Mouse (Mus musculus) midbrain, embryonic 10.5 days (tissue): ENCODE data around the gene Tbc1d5. TPM values are rescaled to one million over a fixed set of nuclear protein-coding genes. Genes with fewer than 3 reads are reported as not detected.

Source experiments
- DNase-seq: peaks from one replicate; pipeline ENCODE4 v3.0.0-alpha.2; 2017; ENCODE audit warnings: low spot score
- H3K27ac ChIP-seq: fragments of 300-500 bp; sonication (generic); replicated peaks from 2 replicates; pipeline ENCODE4 v1.5.1; 2016; ENCODE audit warnings: mild to moderate bottlenecking
- H3K27me3 ChIP-seq: fragments of 300-500 bp; sonication (generic); 2 replicates; pipeline ENCODE4 v1.6.1; 2016; ENCODE audit warnings: low read depth, mild to moderate bottlenecking; ENCODE audit not compliant: poor library complexity, severe bottlenecking
- H3K36me3 ChIP-seq: fragments of 300-500 bp; sonication (generic); 2 replicates; pipeline ENCODE4 v1.6.1; 2016; ENCODE audit warnings: mild to moderate bottlenecking, moderate library complexity
- H3K4me1 ChIP-seq: fragments of 300-500 bp; sonication (generic); 2 replicates; pipeline ENCODE4 v1.6.1; 2016
- H3K4me3 ChIP-seq: fragments of 300-500 bp; sonication (generic); 2 replicates; pipeline ENCODE4 v1.5.1; 2016; ENCODE audit warnings: mild to moderate bottlenecking, moderate library complexity
- H3K9me3 ChIP-seq: fragments of 300-500 bp; sonication (generic); replicated peaks from 2 replicates; pipeline ENCODE4 v1.6.1; 2016; ENCODE audit warnings: mild to moderate bottlenecking
- WGBS: fragments of 180-500 bp; shearing (Covaris S2); methylation state at CpG from one replicate; pipeline ENCODE4 v1.1.7; 2016; 5-methylcytosine and 5-hydroxymethylcytosine counted together
- polyA plus RNA-seq: library from polyadenylated mRNA; unstranded; fragments of >200 nt; fragmentation: Nextera tagmentation; extraction: Ambion mirVana; gene quantifications from 2 replicates; pipeline ENCODE4 v1.2.1, GENCODE M21; 2016

Tbc1d5 gene
- polyA plus RNA-seq, 1 experiment from 2014 or later, result 10.8 TPM

GRCm38 (mm10) chr17:50761082-50761481, 418.1 kb downstream of the Tbc1d5 start:
- H3K4me3 ChIP-seq, result no peak overlapping the region
- H3K27me3 ChIP-seq, result no peaks in the 10 kb centered on the region
- H3K27ac ChIP-seq, result no peak overlapping the region
- H3K4me1 ChIP-seq, result peaks cover 7% of the 10 kb centered on the region; the same call in 1 of the 2 replicates
- no peak for DNase-seq
- H3K9me3 ChIP-seq, result no peaks in the 10 kb centered on the region
- no peaks in the 10 kb centered on the region for H3K36me3 ChIP-seq
- WGBS, result 55% methylated on average over 5 of the region's 5 CpGs

DNA sequence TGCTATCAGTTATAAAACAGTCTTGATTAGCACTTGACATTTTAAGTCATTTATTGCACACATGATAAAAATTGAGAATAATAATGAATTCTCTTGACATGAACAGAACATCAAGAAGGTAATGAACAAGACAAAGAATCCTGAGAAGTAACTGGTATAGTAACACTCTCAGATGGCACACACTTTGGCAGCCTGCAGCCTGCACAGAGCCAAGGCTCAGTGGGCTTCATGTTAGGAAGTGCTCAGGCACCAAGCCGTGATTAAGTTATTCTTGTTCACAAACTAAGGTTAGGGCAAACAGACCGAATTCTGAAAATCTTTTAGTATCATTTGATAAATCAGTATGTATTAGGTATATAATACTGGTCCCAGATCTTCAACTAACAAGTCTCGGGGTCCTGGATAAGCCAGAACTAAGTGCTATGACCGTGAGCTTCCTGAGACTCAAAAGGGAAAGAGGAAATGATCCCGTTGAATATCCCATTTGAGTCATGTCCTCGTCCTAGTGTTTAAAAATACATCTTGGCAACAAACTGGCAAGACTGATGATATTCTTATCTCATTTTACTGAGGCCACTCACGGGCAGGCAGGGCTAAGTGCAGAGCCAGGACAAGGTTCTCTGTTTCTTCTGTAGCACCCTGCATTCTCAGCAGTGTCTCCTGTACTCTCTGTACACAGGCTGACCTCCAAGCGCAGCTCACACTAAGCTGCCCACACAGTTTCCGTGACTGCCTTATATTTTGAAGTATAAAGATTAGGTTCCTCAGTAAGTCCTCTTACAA, 425.6 kb downstream of the Tbc1d5 start:
- WGBS, result 86% methylated on average over 9 of the region's 9 CpGs
- H3K9me3 ChIP-seq, result no peaks in the 10 kb centered on the region
- no peak for DNase-seq
- no peaks in the 10 kb centered on the region for H3K36me3 ChIP-seq
- H3K4me3 ChIP-seq, result no peak overlapping the region
- H3K27ac ChIP-seq, result no peak overlapping the region
- H3K4me1 ChIP-seq, result no peaks in the 10 kb centered on the region
- no peaks in the 10 kb centered on the region for H3K27me3 ChIP-seq

- no peak overlapping the region for H3K27ac ChIP-seq
- H3K36me3 ChIP-seq, result no peaks in the 10 kb centered on the region
- 92% methylated on average over 3 of the region's 3 CpGs for WGBS
- H3K4me1 ChIP-seq, result no peaks in the 10 kb centered on the region
- H3K27me3 ChIP-seq, result no peaks in the 10 kb centered on the region
- DNase-seq, result no peak
- H3K4me3 ChIP-seq, result no peak overlapping the region
- no peaks in the 10 kb centered on the region for H3K9me3 ChIP-seq
These were observed 426.4 kb downstream of the Tbc1d5 start for GRCm38 (mm10) chr17:50752753-50753152.

DNA sequence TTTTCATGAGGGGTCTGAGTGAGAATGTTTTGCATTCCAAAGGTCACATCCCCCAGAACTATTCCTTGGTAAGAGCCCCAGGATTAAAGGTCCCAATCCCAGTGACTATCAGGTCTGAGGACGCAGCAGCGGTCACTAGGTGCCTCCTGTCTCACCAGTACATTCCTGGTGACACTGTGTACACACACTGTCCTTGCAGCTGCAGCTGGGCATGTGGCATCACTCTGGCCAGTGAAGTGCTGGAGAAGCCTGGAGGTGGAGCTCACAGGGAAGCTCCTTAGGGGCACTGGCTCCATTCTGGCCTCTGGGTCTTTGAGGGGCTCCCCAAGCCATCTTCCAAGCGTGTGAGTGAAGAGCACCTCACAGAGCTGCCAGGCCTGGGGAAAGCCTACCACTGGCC, 427.2 kb downstream of the Tbc1d5 start:
- H3K27ac ChIP-seq, result no peak overlapping the region
- no peaks in the 10 kb centered on the region for H3K36me3 ChIP-seq
- H3K4me3 ChIP-seq, result no peak overlapping the region
- no peaks in the 10 kb centered on the region for H3K9me3 ChIP-seq
- no peak for DNase-seq
- WGBS, result 75% methylated on average over 3 of the region's 3 CpGs
- H3K4me1 ChIP-seq, result no peaks in the 10 kb centered on the region
- no peaks in the 10 kb centered on the region for H3K27me3 ChIP-seq

DNA sequence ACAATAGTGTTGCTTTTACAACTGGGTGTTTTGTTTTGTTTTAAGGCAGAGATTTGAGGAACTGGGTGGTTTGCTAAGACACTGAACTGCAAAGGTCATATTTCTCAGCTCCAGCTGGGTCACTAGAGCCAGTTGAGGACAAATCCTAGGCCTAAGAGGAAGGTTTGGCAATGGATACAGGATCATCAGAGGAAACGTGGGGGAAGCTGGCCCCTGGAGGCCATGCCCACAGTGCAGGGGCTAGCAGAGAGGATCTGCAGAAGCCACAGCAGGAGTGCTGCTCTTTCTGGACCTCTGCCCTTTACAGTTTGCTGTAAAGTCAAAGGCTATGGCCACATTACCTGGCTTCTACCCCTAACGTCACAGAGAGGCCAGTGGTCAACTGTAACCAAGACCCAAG, 428.3 kb downstream of the Tbc1d5 start:
- no peaks in the 10 kb centered on the region for H3K4me1 ChIP-seq
- no peak overlapping the region for H3K4me3 ChIP-seq
- WGBS, result 57% methylated on average over 2 of the region's 2 CpGs
- DNase-seq, result no peak
- no peak overlapping the region for H3K27ac ChIP-seq
- no peaks in the 10 kb centered on the region for H3K9me3 ChIP-seq
- H3K36me3 ChIP-seq, result no peaks in the 10 kb centered on the region
- no peaks in the 10 kb centered on the region for H3K27me3 ChIP-seq

DNA sequence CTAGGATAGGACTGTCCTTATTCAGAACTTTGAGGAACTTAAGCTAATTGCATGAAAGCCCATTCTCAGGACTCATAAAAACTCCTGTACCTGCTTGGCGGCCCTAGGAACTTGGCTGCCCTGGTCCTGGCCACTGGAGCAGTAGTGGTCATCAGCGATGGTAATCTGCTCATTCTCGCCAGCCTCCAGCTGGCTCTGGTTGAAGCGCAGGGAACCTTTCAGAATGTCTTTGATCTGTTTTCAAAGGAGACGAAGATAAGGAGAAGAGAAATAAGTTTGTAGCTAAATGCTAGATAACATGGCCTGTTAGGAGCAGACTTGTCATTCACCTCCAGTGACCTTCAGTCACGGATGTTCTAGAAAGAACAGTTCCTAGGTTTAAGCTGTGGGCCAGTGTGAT, 437.8 kb downstream of the Tbc1d5 start:
- no peaks in the 10 kb centered on the region for H3K36me3 ChIP-seq

GRCm38 (mm10) chr17:50740804-50741203, 438.3 kb downstream of the Tbc1d5 start:
- Histone ChIP-seq H3K4me1 (peaks cover 4% of the 10 kb centered on the region; the same call in 1 of the 2 replicates), H3K27me3 (no peaks in the 10 kb centered on the region), H3K27ac (no peak overlapping the region), H3K9me3 (no peaks in the 10 kb centered on the region), H3K4me3 (no peak overlapping the region), H3K36me3 (no peaks in the 10 kb centered on the region)
- no peak for DNase-seq
- 89% methylated on average over 1 of the region's 1 CpGs for WGBS

More for the DNA sequence above, 437.8 kb downstream of the Tbc1d5 start:
- Histone ChIP-seq H3K4me3 (no peak overlapping the region), H3K27me3 (no peaks in the 10 kb centered on the region), H3K27ac (no peak overlapping the region), H3K4me1 (no peaks in the 10 kb centered on the region), H3K9me3 (no peaks in the 10 kb centered on the region)
- 88% methylated on average over 6 of the region's 6 CpGs for WGBS
- DNase-seq, result no peak

DNA sequence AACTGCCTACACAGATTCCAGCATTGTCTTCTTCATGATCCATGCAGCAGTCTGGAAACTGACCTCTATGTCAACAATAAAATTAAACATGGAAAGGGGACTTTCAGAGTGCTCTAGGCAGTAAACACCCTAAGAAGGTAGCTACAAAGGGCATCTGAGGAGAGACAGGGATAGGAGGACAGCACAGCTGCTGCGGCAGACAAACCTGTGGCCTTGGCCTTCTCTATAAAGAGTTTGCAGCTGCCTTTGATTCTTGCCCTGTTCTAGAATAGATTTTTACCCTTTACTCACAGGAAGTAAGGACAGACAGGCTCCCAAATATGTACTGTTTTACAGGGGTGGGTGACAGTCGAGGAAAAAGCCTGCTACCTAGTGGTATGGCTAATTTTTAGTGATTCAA, 440.7 kb downstream of the Tbc1d5 start:
- H3K36me3 ChIP-seq, result no peaks in the 10 kb centered on the region
- no peak for DNase-seq
- peaks cover 5% of the 10 kb centered on the region; the same call in 1 of the 2 replicates for H3K4me1 ChIP-seq
- WGBS, result 90% methylated on average over 2 of the region's 2 CpGs
- no peak overlapping the region for H3K4me3 ChIP-seq
- no peak overlapping the region for H3K27ac ChIP-seq
- H3K27me3 ChIP-seq, result no peaks in the 10 kb centered on the region
- H3K9me3 ChIP-seq, result no peaks in the 10 kb centered on the region

GRCm38 (mm10) chr17:50737068-50737467, 442.1 kb downstream of the Tbc1d5 start:
- Histone ChIP-seq H3K9me3 (no peaks in the 10 kb centered on the region), H3K4me1 (peaks cover 5% of the 10 kb centered on the region; the same call in 1 of the 2 replicates), H3K36me3 (no peaks in the 10 kb centered on the region), H3K27ac (no peak overlapping the region), H3K27me3 (no peaks in the 10 kb centered on the region), H3K4me3 (no peak overlapping the region)
- WGBS, result 72% methylated on average over 2 of the region's 2 CpGs
- no peak for DNase-seq

DNA sequence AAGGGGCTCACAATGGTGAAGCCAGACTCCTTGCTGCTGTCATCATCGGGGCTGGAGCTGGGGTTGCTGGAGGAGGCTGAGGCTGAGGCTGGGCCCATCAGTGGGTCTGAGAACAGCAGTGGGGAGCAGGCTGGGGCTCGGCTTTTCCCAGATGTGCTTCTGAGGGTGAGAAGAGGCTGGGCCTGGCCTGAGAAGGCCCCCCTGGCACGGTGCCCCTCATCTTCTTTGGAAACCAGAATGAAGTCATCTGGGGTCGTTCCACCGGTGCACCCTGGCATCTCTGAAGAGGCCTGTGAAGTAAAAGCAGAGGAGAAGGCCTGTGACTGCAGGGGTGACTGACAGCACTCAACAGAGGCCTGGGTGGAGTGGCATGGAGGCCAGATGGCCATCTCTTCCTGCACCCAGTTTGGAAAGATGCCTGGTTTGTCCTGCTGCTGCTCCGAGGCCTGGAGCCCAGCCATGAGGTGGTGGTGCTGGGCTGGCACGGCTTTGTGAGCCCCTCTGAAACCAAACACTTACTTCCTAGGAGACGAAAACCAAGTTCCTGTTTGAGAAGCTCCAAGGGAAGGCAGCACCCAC, 443.1 kb downstream of the Tbc1d5 start:
- H3K36me3 ChIP-seq, result no peaks in the 10 kb centered on the region
- H3K9me3 ChIP-seq, result no peaks in the 10 kb centered on the region
- no peaks in the 10 kb centered on the region for H3K27me3 ChIP-seq
- DNase-seq, result no peak
- peaks cover 5% of the 10 kb centered on the region; the same call in 1 of the 2 replicates for H3K4me1 ChIP-seq
- H3K27ac ChIP-seq, result peak overlapping the region; percentile 39; the same call in 1 of the 2 replicates
- 81% methylated on average over 8 of the region's 8 CpGs for WGBS
- H3K4me3 ChIP-seq, result no peak overlapping the region

GRCm38 (mm10) chr17:50735382-50735954, 443.7 kb downstream of the Tbc1d5 start:
- Histone ChIP-seq H3K4me3 (no peak overlapping the region), H3K9me3 (no peaks in the 10 kb centered on the region), H3K27ac (peak overlapping the region; percentile 39; the same call in 1 of the 2 replicates), H3K27me3 (no peaks in the 10 kb centered on the region), H3K4me1 (peaks cover 5% of the 10 kb centered on the region; the same call in 1 of the 2 replicates), H3K36me3 (no peaks in the 10 kb centered on the region)
- 88% methylated on average over 4 of the region's 4 CpGs for WGBS
- no peak for DNase-seq

DNA sequence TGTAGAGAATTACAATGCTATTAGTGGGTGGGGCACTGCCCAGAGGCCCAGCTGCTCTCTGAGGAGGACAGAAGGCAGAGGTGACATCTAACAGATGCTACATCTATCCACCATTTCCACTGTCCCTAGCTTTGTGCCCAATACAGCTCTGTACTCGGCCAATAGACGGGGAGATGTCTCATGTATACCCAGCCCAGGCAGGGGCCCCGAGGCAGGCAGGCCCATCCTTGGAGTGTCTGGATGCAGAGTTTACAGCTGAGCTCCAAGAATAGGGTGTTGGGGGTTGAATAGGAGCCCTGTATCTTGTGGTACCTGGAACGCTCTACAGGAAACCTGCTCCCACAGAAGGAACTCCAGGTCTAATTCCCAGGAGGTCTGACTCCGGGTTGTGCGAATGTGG, 444.4 kb downstream of the Tbc1d5 start:
- Histone ChIP-seq H3K27ac (no peak overlapping the region), H3K36me3 (no peaks in the 10 kb centered on the region), H3K27me3 (no peaks in the 10 kb centered on the region), H3K9me3 (no peaks in the 10 kb centered on the region), H3K4me3 (no peak overlapping the region), H3K4me1 (peaks cover 5% of the 10 kb centered on the region; the same call in 1 of the 2 replicates)
- 88% methylated on average over 6 of the region's 6 CpGs for WGBS
- DNase-seq, result no peak

GRCm38 (mm10) chr17:50733390-50733789, 445.8 kb downstream of the Tbc1d5 start:
- Histone ChIP-seq H3K27ac (no peak overlapping the region), H3K4me3 (no peak overlapping the region), H3K36me3 (no peaks in the 10 kb centered on the region), H3K4me1 (peaks cover 5% of the 10 kb centered on the region; the same call in 1 of the 2 replicates), H3K27me3 (no peaks in the 10 kb centered on the region), H3K9me3 (no peaks in the 10 kb centered on the region)
- WGBS, result 94% methylated on average over 7 of the region's 7 CpGs
- no peak for DNase-seq
